Mouse (Mus musculus) kidney, embryonic 15.5 days (tissue): Measurements from ENCODE around the gene Gtf3c2. TPM values are rescaled to one million over a fixed set of nuclear protein-coding genes. Genes with fewer than 3 reads are reported as not detected.

Source experiments
- ATAC-seq: fragments of 200-750 bp; cut with Nextera tagmentation; replicated peaks from 2 replicates; pipeline ENCODE4 v1.8.0; 2017; ENCODE audit warnings: moderate TSS enrichment; ENCODE audit not compliant: low FRiP score
- H3K27ac ChIP-seq: fragments of 300-500 bp; sonication (generic); 2 replicates; pipeline ENCODE4 v1.5.1; 2015; ENCODE audit warnings: mild to moderate bottlenecking, inconsistent platforms
- H3K27me3 ChIP-seq: fragments of 300-500 bp; sonication (generic); 2 replicates; pipeline ENCODE4 v1.6.1; 2015; ENCODE audit warnings: inconsistent platforms
- H3K36me3 ChIP-seq: fragments of 300-500 bp; sonication (generic); 2 replicates; pipeline ENCODE4 v1.6.1; 2015; ENCODE audit warnings: inconsistent platforms
- H3K4me1 ChIP-seq: fragments of 300-500 bp; sonication (generic); 2 replicates; pipeline ENCODE4 v1.6.1; 2015; ENCODE audit warnings: inconsistent platforms
- H3K4me2 ChIP-seq: fragments of 300-500 bp; sonication (generic); 2 replicates; pipeline ENCODE4 v1.6.1; 2015; ENCODE audit warnings: moderate library complexity, mild to moderate bottlenecking, inconsistent platforms
- H3K4me3 ChIP-seq: fragments of 300-500 bp; sonication (generic); replicated peaks from 2 replicates; pipeline ENCODE4 v1.5.1; 2015; ENCODE audit warnings: mild to moderate bottlenecking, inconsistent platforms
- H3K9ac ChIP-seq: fragments of 300-500 bp; sonication (generic); 2 replicates; pipeline ENCODE4 v1.6.1; 2015; ENCODE audit warnings: mild to moderate bottlenecking, inconsistent platforms
- H3K9me3 ChIP-seq: fragments of 300-500 bp; sonication (generic); replicated peaks from 2 replicates; pipeline ENCODE4 v1.6.1; 2016; ENCODE audit warnings: inconsistent platforms
- WGBS: fragments of 180-500 bp; shearing (Covaris S2); methylation state at CpG from one replicate; pipeline ENCODE4 v1.1.7; 2015; ENCODE audit warnings: mixed read lengths; 5-methylcytosine and 5-hydroxymethylcytosine counted together
- polyA plus RNA-seq: library from polyadenylated mRNA; unstranded; fragments of >200 nt; fragmentation: Nextera tagmentation; extraction: Ambion mirVana; gene quantifications from 2 replicates; pipeline ENCODE4 v1.2.1, GENCODE M21; 2015

Gtf3c2 gene
- polyA plus RNA-seq, 1 experiment from 2014 or later, result 93.5 TPM

DNA sequence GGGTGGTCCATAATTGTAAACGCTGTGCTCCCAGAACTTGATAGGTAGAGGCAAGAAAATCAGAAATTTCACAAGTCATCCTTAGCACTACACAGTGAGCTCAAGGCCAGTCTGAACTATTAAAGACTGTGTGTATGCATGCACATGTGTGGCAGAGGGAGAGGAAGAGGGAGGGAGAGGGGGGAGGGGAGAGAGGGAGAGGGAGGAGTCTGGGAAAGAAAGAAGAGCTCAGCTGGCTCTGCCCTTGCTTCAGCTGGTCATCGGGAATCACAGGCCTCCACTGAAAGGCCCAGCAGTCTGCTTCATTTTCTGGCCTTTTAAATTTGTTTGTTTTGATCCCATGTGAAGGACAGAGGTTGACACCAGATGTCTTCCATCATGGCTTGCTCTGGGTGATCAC, 56.5 kb downstream of the Gtf3c2 start:
- H3K4me3 ChIP-seq, result no peak overlapping the region
- H3K4me1 ChIP-seq, result no peaks in the 10 kb centered on the region
- 47% methylated on average over 2 of the region's 2 CpGs for WGBS
- H3K4me2 ChIP-seq, result no peak overlapping the region
- H3K9ac ChIP-seq, result no peak overlapping the region
- H3K27me3 ChIP-seq, result no peaks in the 10 kb centered on the region
- no peak for ATAC-seq
- H3K9me3 ChIP-seq, result no peaks in the 10 kb centered on the region
- no peak overlapping the region for H3K27ac ChIP-seq
- H3K36me3 ChIP-seq, result no peaks in the 10 kb centered on the region

DNA sequence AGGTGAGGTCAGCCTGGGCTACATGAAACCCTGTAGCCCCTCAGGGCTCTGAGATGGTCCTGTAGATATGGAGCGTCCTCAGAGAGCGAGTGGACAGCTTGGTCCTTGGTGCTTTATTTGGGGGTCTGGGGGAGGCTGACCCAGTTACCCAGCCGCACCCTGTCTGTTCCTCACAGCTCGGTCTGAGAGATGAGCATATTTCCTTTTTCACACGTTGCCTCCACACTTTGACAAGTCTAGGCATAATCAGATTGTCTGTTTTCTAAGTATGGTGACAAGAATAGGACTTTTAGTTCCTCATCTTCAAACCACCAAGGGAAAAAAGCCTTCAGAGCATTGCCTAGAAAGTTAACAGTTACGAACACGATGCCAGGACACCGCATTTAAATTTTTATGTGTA, 58.8 kb downstream of the Gtf3c2 start:
- H3K4me1 ChIP-seq, result 0 out of 2 replicates have a peak, but pooled peaks cover 7% of the 10 kb centered on the region
- WGBS, result 78% methylated on average over 8 of the region's 8 CpGs
- ATAC-seq, result no peak
- no peaks in the 10 kb centered on the region for H3K9me3 ChIP-seq
- H3K36me3 ChIP-seq, result no peaks in the 10 kb centered on the region
- no peak overlapping the region for H3K9ac ChIP-seq
- peaks cover 8% of the 10 kb centered on the region for H3K27me3 ChIP-seq
- H3K27ac ChIP-seq, result no peak overlapping the region
- no peak overlapping the region for H3K4me3 ChIP-seq
- no peak overlapping the region for H3K4me2 ChIP-seq

- WGBS, result 24% methylated on average over 10 of the region's 10 CpGs
- no peak overlapping the region for H3K4me3 ChIP-seq
- no peak for ATAC-seq
Observed at GRCm38 (mm10) chr5:31116912-31117311, 63.0 kb downstream of the Gtf3c2 start.

DNA sequence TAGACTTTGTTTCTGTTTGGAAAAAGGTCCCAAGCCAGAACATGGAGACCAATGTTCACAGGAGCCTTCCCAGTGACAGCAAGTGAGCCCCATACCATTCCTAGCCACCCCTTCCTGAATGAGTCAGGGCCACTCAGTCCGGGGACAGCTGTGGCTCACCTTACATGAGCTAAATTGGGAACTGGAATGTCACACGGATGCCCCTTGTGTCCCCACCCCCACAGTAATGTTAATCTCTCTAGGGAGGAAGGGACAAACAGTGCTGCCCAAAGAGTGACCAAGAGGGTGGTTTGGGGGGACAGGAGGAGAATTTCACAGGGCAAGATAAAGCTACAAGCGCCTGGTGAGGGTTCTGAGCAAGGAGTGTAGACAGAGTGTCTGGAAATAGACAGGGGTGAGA, 63.6 kb downstream of the Gtf3c2 start, which contains the start of gene Trim54:
Trim54 (plus strand) TSS at position 359 of the 400 bp plus-strand sequence.
- Histone ChIP-seq H3K9ac (no peak within 1 kb of the TSS), H3K9me3 (no peaks in the 10 kb centered on the region), H3K27ac (no peak within 1 kb of the TSS), H3K27me3 (peaks cover 8% of the 10 kb centered on the region), H3K4me3 (no peak within 1 kb of the TSS), H3K4me1 (0 out of 2 replicates have a peak, but pooled peaks cover 7% of the 10 kb centered on the region), H3K36me3 (no peaks in the 10 kb centered on the region), H3K4me2 (no peak within 1 kb of the TSS)
- ATAC-seq, result no peak
- WGBS, result 23% methylated on average over 3 of the region's 3 CpGs

More at GRCm38 (mm10) chr5:31116912-31117311, 63.0 kb downstream of the Gtf3c2 start:
- H3K9me3 ChIP-seq, result no peaks in the 10 kb centered on the region
- H3K27ac ChIP-seq, result no peak overlapping the region
- H3K4me1 ChIP-seq, result 0 out of 2 replicates have a peak, but pooled peaks cover 7% of the 10 kb centered on the region
- H3K36me3 ChIP-seq, result no peaks in the 10 kb centered on the region
- no peak overlapping the region for H3K4me2 ChIP-seq
- H3K9ac ChIP-seq, result no peak overlapping the region
- H3K27me3 ChIP-seq, result peaks cover 8% of the 10 kb centered on the region

DNA sequence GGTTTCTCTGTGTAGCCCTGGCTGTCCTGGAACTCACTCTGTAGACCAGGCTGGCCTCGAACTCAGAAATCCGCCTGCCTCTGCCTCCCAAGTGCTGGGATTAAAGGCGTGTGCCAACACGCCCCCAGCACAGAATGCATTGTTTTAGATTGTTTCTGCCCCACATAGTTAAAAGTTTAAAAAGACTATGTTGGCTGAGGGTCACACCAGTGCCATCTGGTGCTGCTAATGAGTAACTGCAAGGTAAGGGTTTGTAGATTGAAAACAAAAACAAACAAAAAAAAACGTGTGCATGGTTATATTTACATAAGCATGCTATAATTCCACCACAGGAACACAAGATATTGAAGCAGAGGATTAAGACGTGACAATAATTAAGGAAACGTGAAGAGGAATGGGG, 69.2 kb downstream of the Gtf3c2 start:
- WGBS, result 29% methylated on average over 7 of the region's 7 CpGs
- Histone ChIP-seq H3K9ac (no peak overlapping the region), H3K4me3 (no peak overlapping the region), H3K27me3 (0 out of 2 replicates have a peak, but pooled peaks cover 4% of the 10 kb centered on the region), H3K27ac (no peak overlapping the region), H3K4me1 (no peaks in the 10 kb centered on the region), H3K36me3 (no peaks in the 10 kb centered on the region), H3K4me2 (no peak overlapping the region), H3K9me3 (no peaks in the 10 kb centered on the region)
- no peak for ATAC-seq

DNA sequence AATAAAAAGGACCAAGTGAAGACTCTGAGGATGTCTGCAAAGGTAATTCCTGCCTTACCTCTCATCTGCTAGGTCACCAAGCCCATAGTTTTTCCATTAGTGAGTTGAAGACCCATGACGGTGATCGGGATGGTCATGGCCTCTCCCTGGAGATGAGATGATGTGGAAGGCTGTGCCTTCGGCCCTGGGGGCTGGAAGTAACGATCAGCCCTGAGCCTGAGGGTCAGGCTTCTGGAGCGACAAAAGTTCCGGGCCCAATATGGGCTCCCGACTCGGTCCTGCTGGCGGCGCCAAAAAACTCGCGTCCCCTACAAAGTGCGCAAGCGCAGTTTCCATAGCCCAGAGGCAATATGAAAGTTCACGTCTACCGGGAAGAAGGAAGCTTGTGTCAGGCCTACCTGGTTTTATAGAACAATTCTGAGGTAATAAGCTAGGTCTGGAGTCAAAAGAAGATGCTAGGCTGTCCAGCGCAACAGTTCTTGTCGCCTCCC, 71.9 kb downstream of the Gtf3c2 start, which contains the start of gene Slc30a3:
Slc30a3 (minus strand) TSS at position 238 of the 491 bp plus-strand sequence.
- no peak within 1 kb of the TSS for H3K27ac ChIP-seq
- no peak for ATAC-seq
- H3K4me1 ChIP-seq, result no peaks in the 10 kb centered on the region
- H3K4me3 ChIP-seq, result no peak within 1 kb of the TSS
- H3K36me3 ChIP-seq, result no peaks in the 10 kb centered on the region
- H3K9ac ChIP-seq, result no peak within 1 kb of the TSS
- H3K4me2 ChIP-seq, result no peak within 1 kb of the TSS
- H3K27me3 ChIP-seq, result peaks cover 20% of the 10 kb centered on the region; the same call in 1 of the 2 replicates
- 90% methylated on average over 18 of the region's 18 CpGs for WGBS
- H3K9me3 ChIP-seq, result no peaks in the 10 kb centered on the region

Other genes starting within 250 kb of the Gtf3c2 start
- 12.5 and 17.4 TPM in 2 replicates for gene Cgref1, start 234.6 kb downstream of the Gtf3c2 start, polyA plus RNA-seq
- 146 and 151 TPM in 2 replicates for gene Preb, start 219.8 kb downstream of the Gtf3c2 start, polyA plus RNA-seq
- gene Tcf23, start 211.5 kb downstream of the Gtf3c2 start, polyA plus RNA-seq, result 1.6 and 1.8 TPM in 2 replicates
- gene Atraid, start 131.8 kb downstream of the Gtf3c2 start, polyA plus RNA-seq, result 145 and 149 TPM in 2 replicates
- 10.4 and 11.8 TPM in 2 replicates for gene Slc5a6, start 131.2 kb downstream of the Gtf3c2 start, polyA plus RNA-seq
- 32.5 and 36.2 TPM in 2 replicates for gene Cad, start 125.4 kb downstream of the Gtf3c2 start, polyA plus RNA-seq
- not detected in 2 replicates for gene Dnajc5g, start 73.9 kb downstream of the Gtf3c2 start, polyA plus RNA-seq
- 2.8 and 3.1 TPM in 2 replicates for gene Slc30a3, start 71.9 kb downstream of the Gtf3c2 start, polyA plus RNA-seq
- 1.2 and 1.6 TPM in 2 replicates for gene Trim54, start 63.4 kb downstream of the Gtf3c2 start, polyA plus RNA-seq
- gene Ucn, start 41.3 kb downstream of the Gtf3c2 start, polyA plus RNA-seq, result not detected in 2 replicates
- 62.6 and 76.8 TPM in 2 replicates for gene Mpv17, start 25.9 kb downstream of the Gtf3c2 start, polyA plus RNA-seq
- 2.0 and 2.1 TPM in 2 replicates for gene Gm29609, start 233 bp downstream of the Gtf3c2 start, polyA plus RNA-seq
- 140 and 148 TPM in 2 replicates for gene Snx17, start 13.1 kb upstream of the Gtf3c2 start, polyA plus RNA-seq
- gene Eif2b4, start 13.3 kb upstream of the Gtf3c2 start, polyA plus RNA-seq, result 64.9 and 65.9 TPM in 2 replicates
- 9.1 and 11.9 TPM in 2 replicates for gene Zfp513, start 22.2 kb upstream of the Gtf3c2 start, polyA plus RNA-seq
- 130 and 144 TPM in 2 replicates for gene Ppm1g, start 40.5 kb upstream of the Gtf3c2 start, polyA plus RNA-seq
- gene Nrbp1, start 60.7 kb upstream of the Gtf3c2 start, polyA plus RNA-seq, result 156 and 171 TPM in 2 replicates
- 0.83 TPM in 1 of 2 replicates, not detected in the other for gene Gm9970, start 61.1 kb upstream of the Gtf3c2 start, polyA plus RNA-seq
- gene Krtcap3, start 71.5 kb upstream of the Gtf3c2 start, polyA plus RNA-seq, result 21.5 and 25.1 TPM in 2 replicates
- gene Ift172, start 111.0 kb upstream of the Gtf3c2 start, polyA plus RNA-seq, result 36.3 and 36.9 TPM in 2 replicates
- gene Fndc4, start 115.9 kb upstream of the Gtf3c2 start, polyA plus RNA-seq, result 42.3 and 46.2 TPM in 2 replicates
- gene Gckr, start 117.3 kb upstream of the Gtf3c2 start, polyA plus RNA-seq, result 0.21 and 0.70 TPM in 2 replicates